Mouse (Mus musculus): Measurements from ENCODE around the gene Pax1.

The Pax1 gene

GRCm38 (mm10) chr2:147361581-147361980 is at the start of gene Pax1:
Gene Pax1, plus strand, starts transcription at chr2:147361925.
- 3% methylated on average over 18 of the region's 18 CpGs for WGBS

- 13% methylated on average over 9 of the region's 9 CpGs for WGBS
Measured at GRCm38 (mm10) chr2:147321036-147321435, 40.7 kb upstream of the Pax1 start.

- 81% methylated on average over 2 of the region's 2 CpGs for WGBS
Measured at GRCm38 (mm10) chr2:147325178-147325577, 36.5 kb upstream of the Pax1 start.

GRCm38 (mm10) chr2:147332731-147333130 is 29.0 kb upstream of the Pax1 start:
- 68% methylated on average over 2 of the region's 2 CpGs for WGBS

- whole genome bisulfite sequencing: 50% methylated on average over 15 of the region's 15 CpGs
Measured at GRCm38 (mm10) chr2:147338729-147339128, 23.0 kb upstream of the Pax1 start.

GRCm38 (mm10) chr2:147339796-147340195 is 21.9 kb upstream of the Pax1 start:
- 84% methylated on average over 4 of the region's 4 CpGs for WGBS

GRCm38 (mm10) chr2:147342198-147342597 is 19.5 kb upstream of the Pax1 start:
- WGBS: 18% methylated on average over 2 of the region's 2 CpGs

- 8% methylated on average over 4 of the region's 4 CpGs for WGBS
Measured at GRCm38 (mm10) chr2:147359716-147360115, 2.0 kb upstream of the Pax1 start.

GRCm38 (mm10) chr2:147360401-147360800 is 1.3 kb upstream of the Pax1 start:
- WGBS: 3% methylated on average over 7 of the region's 7 CpGs

- 6% methylated on average over 5 of the region's 5 CpGs for WGBS
Measured at GRCm38 (mm10) chr2:147360856-147361255, 869 bp upstream of the Pax1 start.

- WGBS: 2% methylated on average over 18 of the region's 18 CpGs
Measured at GRCm38 (mm10) chr2:147362316-147362715, 591 bp downstream of the Pax1 start.

GRCm38 (mm10) chr2:147363401-147364130 is 1.8 kb downstream of the Pax1 start:
- WGBS: 9% methylated on average over 6 of the region's 6 CpGs

- WGBS: 14% methylated on average over 6 of the region's 6 CpGs
Measured at GRCm38 (mm10) chr2:147364198-147364597, 2.5 kb downstream of the Pax1 start.

- 2% methylated on average over 80 of the region's 80 CpGs for WGBS
Measured at GRCm38 (mm10) chr2:147364982-147365907, 3.5 kb downstream of the Pax1 start.

- WGBS: 5% methylated on average over 36 of the region's 36 CpGs
Measured at GRCm38 (mm10) chr2:147365908-147366630, 4.3 kb downstream of the Pax1 start.

- WGBS: 7% methylated on average over 12 of the region's 12 CpGs
Measured at GRCm38 (mm10) chr2:147367246-147367820, 5.6 kb downstream of the Pax1 start.

- WGBS: 5% methylated on average over 32 of the region's 32 CpGs
Measured at GRCm38 (mm10) chr2:147367911-147368591, 6.3 kb downstream of the Pax1 start.

- WGBS: 9% methylated on average over 9 of the region's 9 CpGs
Measured at GRCm38 (mm10) chr2:147369561-147369960, 7.8 kb downstream of the Pax1 start.

- 20% methylated on average over 5 of the region's 5 CpGs for WGBS
Measured at GRCm38 (mm10) chr2:147370091-147370490, 8.4 kb downstream of the Pax1 start.

- 14% methylated on average over 4 of the region's 4 CpGs for WGBS
Measured at GRCm38 (mm10) chr2:147371840-147372239, 10.1 kb downstream of the Pax1 start.
